Mouse (Mus musculus): ENCODE data around the gene Coil.

- TF ChIP-seq CTCF (IDR thresholded peaks at IDR 0.05; ENCODE audit: low read depth, low read length) (no peak), POLR2A (IDR thresholded peaks at IDR 0.05; ENCODE audit: borderline replicate concordance, low read depth, low read length) (no peak)
Observed at GRCm38 (mm10) chr11:89003078-89003477, 33.0 kb downstream of the Coil start.

Measured in bone marrow macrophage, adult 2 months (primary cell).